Mouse (Mus musculus) heart, adult 2 months (tissue): ENCODE measurements around the gene Gm20388. TPM values are rescaled to one million over a fixed set of nuclear protein-coding genes. Genes with fewer than 3 reads are reported as not detected.
"Not testable (repeated sequence)": the region's sequence is repeated elsewhere in the genome, so short reads cannot be mapped to it uniquely, and the experiment has no call there.

ENCODE experiments used
- DNase-seq, 2 experiments: peaks; one replicate each; pipeline ENCODE4 v3.0.0; 2021
- H3K27ac ChIP-seq: fragments of 200-600 bp; 2 replicates; pipeline ENCODE4 v1.8.1; 2022
- H3K27me3 ChIP-seq: fragments of 200-500 bp; 2 replicates; pipeline ENCODE4 v1.6.1; 2012; ENCODE audit warnings: mild to moderate bottlenecking, low read length, inconsistent platforms, mixed read lengths; ENCODE audit not compliant: control insufficient read depth, insufficient read depth
- H3K36me3 ChIP-seq: fragments of 200-500 bp; 2 replicates; pipeline ENCODE4 v1.6.1; 2012; ENCODE audit warnings: low read length, inconsistent platforms; ENCODE audit not compliant: control insufficient read depth, insufficient read depth
- H3K4me1 ChIP-seq: fragments of 200-500 bp; 2 replicates; pipeline ENCODE4 v1.6.1; 2011; ENCODE audit warnings: low read length; ENCODE audit not compliant: control insufficient read depth, insufficient read depth
- H3K4me3 ChIP-seq: fragments of 200-600 bp; 2 replicates; pipeline ENCODE4 v1.8.1; 2022
- H3K79me2 ChIP-seq: fragments of 200-500 bp; replicated peaks from 2 replicates; pipeline ENCODE4 v1.6.1; 2012; ENCODE audit warnings: mild to moderate bottlenecking, inconsistent platforms, low read length, moderate library complexity, mixed read lengths; ENCODE audit not compliant: control insufficient read depth, insufficient read depth
- H3K9ac ChIP-seq: fragments of 200-500 bp; 2 replicates; pipeline ENCODE4 v1.6.1; 2012; ENCODE audit warnings: low read depth, mild to moderate bottlenecking, control low read depth, inconsistent platforms, low read length, mixed read lengths
- CTCF ChIP-seq: fragments of 200-600 bp; IDR thresholded peaks from 2 replicates; pipeline ENCODE4 v1.8.1; 2022; ENCODE audit warnings: antibody characterized with exemption, mild to moderate bottlenecking, moderate library complexity
- EP300 ChIP-seq: fragments of 200-500 bp; IDR thresholded peaks from 2 replicates; pipeline ENCODE4 v1.6.1; 2011; ENCODE audit warnings: low read depth, low read length, control low read depth; ENCODE audit not compliant: insufficient read depth
- POLR2A ChIP-seq: fragments of 200-500 bp; IDR thresholded peaks from 2 replicates; pipeline ENCODE4 v1.6.1; 2011; ENCODE audit warnings: mild to moderate bottlenecking, low read depth, low read length, control low read depth; ENCODE audit not compliant: insufficient read depth
- WGBS: fragments of 180-500 bp; shearing (Covaris S2); methylation state at CpG from one replicate; pipeline ENCODE4 v1.1.7; 2018; 5-methylcytosine and 5-hydroxymethylcytosine counted together
- intact Hi-C: fragments of 180-260 bp; cut with DNase I; formaldehyde crosslinking; loops from one replicate; pipeline ENCODE4 v1.15.1; 2025
- polyA plus RNA-seq: library from polyadenylated mRNA; depleted of rRNA; stranded (reverse); fragments of >200 nt; gene quantifications from 2 replicates; pipeline ENCODE4 v1.2.3, GENCODE M21; 2012
- total RNA-seq, 2 experiments: library from RNA; stranded (reverse); gene quantifications; 2 replicates each; pipeline ENCODE4 v1.2.3; 2021

The Gm20388 gene
- total and polyA plus RNA-seq, 3 experiments = 1.8 to 32.3 TPM; not detected in 1

DNA sequence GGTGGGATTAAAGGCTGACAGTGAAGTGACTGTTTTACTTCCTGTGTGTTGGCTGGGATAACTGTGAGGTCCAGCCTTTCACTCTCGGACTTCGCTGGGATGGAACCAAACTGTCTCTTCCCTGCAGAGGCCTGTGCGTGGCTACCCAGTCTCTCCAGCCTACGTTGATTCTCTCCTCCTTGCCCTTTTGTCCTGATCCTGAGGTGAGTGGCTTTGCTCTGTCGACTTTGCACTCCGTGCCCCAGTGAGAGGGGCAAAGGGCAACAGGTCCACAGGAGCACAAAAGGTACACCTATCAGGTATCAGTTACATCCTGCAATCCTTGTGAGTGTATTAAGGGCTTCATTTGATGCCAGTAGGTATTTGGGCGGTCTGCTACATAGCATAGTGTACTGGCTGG is 3512.8 kb downstream of the Gm20388 start, which contains the start of gene Def8:
TSS of gene Def8 (plus strand) at position 87 of the 400 bp plus-strand sequence.
- no peak for DNase-seq
- intact Hi-C loops = loop anchor here (5.0 kb wide), 1 partner anchor 106 kb away; the partner anchor contains the start of gene Fanca
- TF ChIP-seq POLR2A = no peak
- no peak for TF ChIP-seq CTCF
- no peak for TF ChIP-seq EP300
- H3K27ac ChIP-seq = no peak within 1 kb of the TSS
- H3K36me3 ChIP-seq = no peaks in the 10 kb centered on the region
- WGBS = 83% methylated on average over 7 of the region's 7 CpGs
- H3K9ac ChIP-seq = no peak within 1 kb of the TSS
- H3K79me2 ChIP-seq = no peaks in the 10 kb centered on the region
- peaks cover 2% of the 10 kb centered on the region; the same call in 1 of the 2 replicates for H3K4me1 ChIP-seq
- peaks cover 2% of the 10 kb centered on the region; the same call in 1 of the 2 replicates for H3K27me3 ChIP-seq
- peak within 1 kb of the TSS; percentile 33; the same call in 1 of the 2 replicates for H3K4me3 ChIP-seq

DNA sequence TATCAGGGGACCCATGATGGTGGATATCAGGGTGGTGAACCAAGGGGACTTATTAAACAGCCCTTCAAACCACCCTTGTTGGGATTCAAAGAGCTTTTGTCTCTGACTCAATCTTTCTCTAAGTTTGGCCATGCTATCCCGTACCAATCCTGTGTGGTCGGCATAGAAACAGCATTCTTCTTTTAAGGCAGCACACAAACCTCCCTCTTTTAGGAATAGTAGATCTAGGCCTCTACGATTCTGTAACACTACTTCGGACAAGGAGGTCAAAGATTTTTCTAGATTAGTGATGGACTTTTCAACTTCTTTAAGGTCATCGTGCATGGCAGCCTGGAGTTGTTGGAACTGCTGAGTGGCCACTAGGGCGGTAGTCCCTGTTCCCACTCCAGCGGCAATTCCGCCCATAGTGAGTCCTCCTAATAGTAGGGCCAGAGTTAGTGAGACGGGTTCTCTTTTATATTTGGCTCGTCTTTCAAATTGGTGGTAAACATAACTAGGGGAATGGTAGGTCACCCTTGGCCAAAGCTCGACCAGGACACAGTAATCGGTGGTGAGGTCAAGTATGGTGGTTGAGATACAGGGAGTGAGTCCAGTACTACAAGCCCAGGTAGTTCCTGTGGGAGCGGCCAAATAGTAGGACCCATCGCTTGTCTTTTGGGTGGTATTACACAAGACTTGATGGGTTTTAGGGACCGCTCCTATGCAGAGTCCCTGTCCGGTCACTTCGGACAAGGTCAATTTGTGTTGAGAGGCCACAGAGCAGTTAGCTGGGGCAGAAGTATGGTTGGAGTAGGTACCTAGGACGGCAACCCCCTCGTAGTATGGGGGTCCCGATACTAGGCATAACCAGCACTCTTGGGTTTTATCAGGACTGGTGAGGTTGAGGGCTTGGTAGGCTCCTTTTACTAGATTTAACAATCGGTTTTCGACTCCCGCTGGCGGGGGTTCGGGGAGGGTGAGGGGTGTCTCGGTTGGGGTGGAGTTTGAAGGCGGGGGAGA is 3516.2 kb downstream of the Gm20388 start:
- no peak overlapping the region for H3K27ac ChIP-seq
- H3K9ac ChIP-seq = no peak overlapping the region
- no peaks in the 10 kb centered on the region for H3K27me3 ChIP-seq
- H3K79me2 ChIP-seq = no peaks in the 10 kb centered on the region
- no peak for DNase-seq
- H3K36me3 ChIP-seq = no peaks in the 10 kb centered on the region
- TF ChIP-seq POLR2A (no peak), CTCF (no peak), EP300 (no peak)
- H3K4me1 ChIP-seq = peaks cover 2% of the 10 kb centered on the region; the same call in 1 of the 2 replicates
- H3K4me3 ChIP-seq = no peak overlapping the region
- intact Hi-C loops = no loop called here
- 96% methylated on average over 27 of the region's 27 CpGs for WGBS

DNA sequence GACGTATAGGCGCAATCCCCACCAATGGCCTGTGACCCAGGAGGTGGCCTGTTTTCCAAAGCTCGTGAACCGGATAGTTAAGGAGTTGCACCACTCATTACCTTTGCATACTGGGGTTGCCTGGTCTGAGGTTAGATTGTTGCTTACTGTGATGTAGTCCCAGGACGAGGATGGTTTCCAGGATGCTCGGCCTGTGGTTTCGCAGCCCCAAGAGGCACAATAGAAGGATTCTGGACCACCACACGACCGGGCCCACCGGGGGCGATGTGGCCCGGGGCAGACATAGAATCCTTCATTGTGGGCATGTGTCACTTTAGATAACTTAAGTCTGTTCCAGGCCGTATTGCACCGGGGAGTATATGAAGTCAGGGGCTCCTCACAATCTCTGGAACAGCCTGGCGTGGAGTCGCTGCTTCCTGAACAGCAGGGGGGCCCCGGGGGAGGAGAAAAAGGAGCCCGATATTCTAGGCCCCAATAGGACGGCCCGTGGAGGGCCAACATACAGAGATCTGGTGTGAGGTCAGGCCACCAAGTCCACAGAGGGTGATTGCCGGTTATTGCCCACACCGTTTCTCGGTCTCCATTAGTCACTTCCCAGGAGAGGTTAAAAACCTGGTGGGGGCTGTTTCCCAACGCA is 3517.1 kb downstream of the Gm20388 start:
- Histone ChIP-seq H3K36me3 (no peaks in the 10 kb centered on the region), H3K4me3 (no peak overlapping the region), H3K79me2 (no peaks in the 10 kb centered on the region), H3K9ac (no peak overlapping the region), H3K27me3 (no peaks in the 10 kb centered on the region), H3K4me1 (no peaks in the 10 kb centered on the region), H3K27ac (no peak overlapping the region)
- 94% methylated on average over 24 of the region's 24 CpGs for WGBS
- no peak for TF ChIP-seq POLR2A
- intact Hi-C loops = no loop called here
- DNase-seq = no peak

DNA sequence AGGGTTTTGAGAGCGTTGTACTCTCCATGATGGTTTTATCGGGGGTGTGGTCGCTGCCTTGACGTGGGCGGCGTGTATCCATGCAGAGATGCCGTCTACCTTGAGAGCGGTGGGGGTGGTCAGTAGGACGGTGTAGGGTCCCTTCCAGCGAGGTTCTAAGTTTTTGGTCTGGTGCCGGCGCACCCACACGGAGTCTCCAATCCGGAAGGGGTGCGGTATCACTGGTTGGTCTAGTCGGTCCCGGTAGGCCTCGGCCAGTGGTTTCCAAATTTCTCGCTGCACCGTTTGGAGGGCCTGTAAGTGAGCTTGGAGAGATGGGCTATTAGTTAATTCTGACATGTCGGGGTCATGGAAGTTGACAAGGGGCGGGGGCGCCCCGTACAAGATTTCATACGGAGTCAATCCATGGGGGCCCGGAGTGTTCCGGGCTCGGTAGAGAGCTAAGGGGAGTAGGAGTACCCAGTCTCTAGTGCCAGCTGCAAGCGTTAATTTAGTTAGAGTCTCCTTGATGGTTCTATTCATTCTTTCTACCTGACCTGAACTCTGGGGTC is 3517.8 kb downstream of the Gm20388 start:
- H3K4me3 ChIP-seq = no peak overlapping the region
- no peak for TF ChIP-seq EP300
- TF ChIP-seq CTCF = no peak
- TF ChIP-seq POLR2A = no peak
- no peak overlapping the region for H3K9ac ChIP-seq
- intact Hi-C loops = no loop called here
- 97% methylated on average over 29 of the region's 29 CpGs for WGBS
- no peaks in the 10 kb centered on the region for H3K4me1 ChIP-seq
- no peaks in the 10 kb centered on the region for H3K36me3 ChIP-seq
- H3K79me2 ChIP-seq = no peaks in the 10 kb centered on the region
- DNase-seq = no peak
- H3K27me3 ChIP-seq = no peaks in the 10 kb centered on the region
- no peak overlapping the region for H3K27ac ChIP-seq

DNA sequence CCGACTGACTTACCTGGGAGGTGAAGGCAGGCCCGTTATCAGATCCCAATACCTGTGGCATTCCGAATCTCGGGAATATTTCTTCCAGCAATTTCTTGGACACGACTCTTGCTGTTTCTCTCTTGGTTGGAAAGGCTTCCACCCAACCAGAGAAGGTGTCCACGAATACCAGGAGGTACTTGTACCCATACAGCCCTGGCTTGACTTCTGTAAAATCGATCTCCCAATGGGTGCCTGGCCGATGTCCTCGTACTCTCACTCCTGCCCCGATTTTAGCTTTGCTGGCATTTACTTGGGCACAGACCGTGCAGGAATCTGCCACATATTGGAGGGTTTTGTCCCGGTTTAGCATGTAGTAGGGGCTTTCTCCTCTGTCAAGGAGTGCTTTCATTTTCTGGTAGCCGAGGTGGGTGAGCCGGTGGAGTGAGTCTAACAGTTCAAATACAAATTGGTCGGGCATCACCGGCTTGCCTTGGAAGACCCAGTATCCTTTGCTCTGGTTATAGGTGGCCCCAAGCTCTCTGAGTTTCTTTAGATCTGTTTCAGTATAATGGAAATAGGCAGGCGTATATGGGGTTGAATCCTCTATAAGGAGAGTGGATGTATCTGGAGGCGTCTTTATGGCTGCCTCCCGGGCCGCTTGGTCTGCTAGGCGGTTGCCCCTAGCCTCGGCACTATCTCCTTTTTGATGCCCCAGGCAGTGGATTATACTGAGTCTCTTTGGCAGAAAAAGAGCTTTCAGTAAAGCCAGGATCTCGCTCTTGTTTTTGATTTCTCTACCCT is 3518.5 kb downstream of the Gm20388 start:
- intact Hi-C loops = no loop called here
- TF ChIP-seq CTCF = no peak
- no peak for TF ChIP-seq EP300
- no peak for TF ChIP-seq POLR2A
- 94% methylated on average over 23 of the region's 23 CpGs for whole genome bisulfite sequencing
- Histone ChIP-seq H3K4me3 (no peak overlapping the region), H3K36me3 (no peaks in the 10 kb centered on the region), H3K27ac (no peak overlapping the region), H3K79me2 (no peaks in the 10 kb centered on the region), H3K4me1 (no peaks in the 10 kb centered on the region), H3K27me3 (no peaks in the 10 kb centered on the region), H3K9ac (no peak overlapping the region)
- no peak for DNase-seq

DNA sequence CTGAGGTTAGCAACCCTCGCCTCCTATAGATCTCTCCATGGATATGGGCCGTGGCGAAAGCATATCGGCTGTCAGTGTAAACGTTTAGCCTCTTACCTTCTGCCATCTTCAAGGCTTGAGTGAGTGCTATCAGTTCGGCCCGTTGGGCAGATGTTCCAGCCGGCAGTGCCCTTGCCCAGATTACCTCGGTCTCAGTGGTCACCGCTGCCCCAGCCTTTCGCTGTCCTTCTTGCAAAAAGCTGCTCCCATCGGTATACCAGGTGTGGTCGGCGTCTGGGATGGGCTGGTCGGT is 3519.0 kb downstream of the Gm20388 start:
- WGBS = 95% methylated on average over 15 of the region's 15 CpGs
- H3K27me3 ChIP-seq, H3K36me3 ChIP-seq, DNase-seq, H3K4me1 ChIP-seq, H3K4me3 ChIP-seq, H3K79me2 ChIP-seq, H3K27ac ChIP-seq, H3K9ac ChIP-seq, intact Hi-C loops: not testable (repeated sequence)

DNA sequence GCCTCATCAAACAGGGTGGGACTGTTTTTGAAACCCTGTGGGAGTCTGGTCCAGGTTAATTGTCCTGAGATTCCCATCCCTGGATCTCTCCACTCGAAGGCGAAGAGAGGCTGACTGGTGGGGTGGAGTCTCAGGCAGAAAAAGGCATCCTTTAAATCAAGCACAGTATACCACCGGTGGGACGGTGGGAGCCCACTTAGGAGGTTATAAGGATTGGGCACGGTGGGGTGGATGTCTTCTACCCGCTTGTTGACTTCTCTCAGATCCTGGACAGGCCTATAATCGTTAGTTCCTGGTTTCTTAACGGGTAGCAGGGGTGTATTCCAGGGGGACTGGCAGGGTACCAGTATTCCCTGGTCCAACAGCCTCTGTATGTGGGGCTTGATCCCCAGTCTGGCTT is 3520.3 kb downstream of the Gm20388 start:
- DNase-seq, H3K4me3 ChIP-seq, H3K9ac ChIP-seq, H3K27me3 ChIP-seq, H3K4me1 ChIP-seq, H3K79me2 ChIP-seq, H3K27ac ChIP-seq, H3K36me3 ChIP-seq, intact Hi-C loops: not testable (repeated sequence)
- WGBS = 85% methylated on average over 8 of the region's 8 CpGs
